Mouse (Mus musculus) testis, adult 2 months (tissue): ENCODE measurements at regions not wholly inside any gene's neighbourhood (a gene's known extent, or its start where the extent isn't known, plus 50 kb on each side); places are given as distances from the start of the nearest gene placed in this dataset.

ENCODE experiments used
- H3K27ac ChIP-seq: fragments of 200-500 bp; 2 replicates; pipeline ENCODE4 v1.5.1; 2012; ENCODE audit warnings: low read depth, low read length; ENCODE audit not compliant: control insufficient read depth, insufficient read depth
- H3K27me3 ChIP-seq: fragments of 200-500 bp; 2 replicates; pipeline ENCODE4 v1.6.1; 2012; ENCODE audit warnings: mild to moderate bottlenecking, low read length, moderate library complexity; ENCODE audit not compliant: control insufficient read depth, insufficient read depth
- H3K36me3 ChIP-seq: fragments of 200-500 bp; 2 replicates; pipeline ENCODE4 v1.6.1; 2012; ENCODE audit warnings: mild to moderate bottlenecking, low read length; ENCODE audit not compliant: control insufficient read depth, insufficient read depth
- H3K4me1 ChIP-seq: fragments of 200-500 bp; 2 replicates; pipeline ENCODE4 v1.6.1; 2012; ENCODE audit warnings: low read length; ENCODE audit not compliant: control insufficient read depth, insufficient read depth
- H3K4me3 ChIP-seq: fragments of 200-500 bp; 2 replicates; pipeline ENCODE4 v1.5.1; 2012; ENCODE audit warnings: low read depth, mild to moderate bottlenecking, low read length, moderate library complexity, mixed read lengths; ENCODE audit not compliant: control insufficient read depth
- CTCF ChIP-seq: fragments of 200-500 bp; IDR thresholded peaks from 2 replicates; pipeline ENCODE4 v1.5.1; 2012; ENCODE audit warnings: low read depth, mild to moderate bottlenecking, inconsistent platforms, low read length, moderate library complexity; ENCODE audit not compliant: control insufficient read depth, insufficient read depth, insufficient replicate concordance
- POLR2A ChIP-seq: fragments of 200-500 bp; IDR thresholded peaks from 2 replicates; pipeline ENCODE4 v1.6.1; 2012; ENCODE audit warnings: low read depth, mild to moderate bottlenecking, inconsistent platforms, low read length, moderate library complexity; ENCODE audit not compliant: control insufficient read depth

GRCm38 (mm10) chr13:110643897-110644213 is 249.0 kb downstream of the Plk2 start:
- Histone ChIP-seq H3K4me3 (no peak overlapping the region), H3K36me3 (no peaks in the 10 kb centered on the region), H3K27ac (no peak overlapping the region), H3K4me1 (no peaks in the 10 kb centered on the region), H3K27me3 (no peaks in the 10 kb centered on the region)
- no peak for TF ChIP-seq POLR2A
- TF ChIP-seq CTCF = no peak

- Histone ChIP-seq H3K4me3 (no peak overlapping the region), H3K36me3 (no peaks in the 10 kb centered on the region), H3K27me3 (no peaks in the 10 kb centered on the region), H3K27ac (no peak overlapping the region), H3K4me1 (no peaks in the 10 kb centered on the region)
- no peak for TF ChIP-seq CTCF
- no peak for TF ChIP-seq POLR2A
These were observed 254.5 kb downstream of the Plk2 start for GRCm38 (mm10) chr13:110649378-110649777.

GRCm38 (mm10) chr13:110649870-110650497 is 255.1 kb downstream of the Plk2 start:
- Histone ChIP-seq H3K4me3 (no peak overlapping the region), H3K4me1 (no peaks in the 10 kb centered on the region), H3K27ac (no peak overlapping the region), H3K36me3 (no peaks in the 10 kb centered on the region), H3K27me3 (no peaks in the 10 kb centered on the region)
- TF ChIP-seq POLR2A (no peak), CTCF (no peak)

GRCm38 (mm10) chr13:110652201-110652600 is 257.4 kb downstream of the Plk2 start:
- H3K27me3 ChIP-seq = no peaks in the 10 kb centered on the region
- TF ChIP-seq CTCF = no peak
- no peak for TF ChIP-seq POLR2A
- H3K36me3 ChIP-seq = no peaks in the 10 kb centered on the region
- H3K4me3 ChIP-seq = no peak overlapping the region
- H3K27ac ChIP-seq = no peak overlapping the region
- no peaks in the 10 kb centered on the region for H3K4me1 ChIP-seq

GRCm38 (mm10) chr13:110665073-110665800 is 270.4 kb downstream of the Plk2 start:
- no peaks in the 10 kb centered on the region for H3K4me1 ChIP-seq
- no peak for TF ChIP-seq CTCF
- TF ChIP-seq POLR2A = no peak
- no peak overlapping the region for H3K4me3 ChIP-seq
- no peaks in the 10 kb centered on the region for H3K27me3 ChIP-seq
- H3K27ac ChIP-seq = no peak overlapping the region
- no peaks in the 10 kb centered on the region for H3K36me3 ChIP-seq

GRCm38 (mm10) chr13:110667276-110667956 is 272.6 kb downstream of the Plk2 start:
- H3K36me3 ChIP-seq = no peaks in the 10 kb centered on the region
- no peaks in the 10 kb centered on the region for H3K27me3 ChIP-seq
- no peaks in the 10 kb centered on the region for H3K4me1 ChIP-seq
- no peak overlapping the region for H3K27ac ChIP-seq
- H3K4me3 ChIP-seq = no peak overlapping the region
- TF ChIP-seq CTCF (no peak), POLR2A (no peak)

- Histone ChIP-seq H3K4me1 (no peaks in the 10 kb centered on the region), H3K4me3 (no peak overlapping the region), H3K27ac (no peak overlapping the region), H3K27me3 (no peaks in the 10 kb centered on the region), H3K36me3 (no peaks in the 10 kb centered on the region)
- no peak for TF ChIP-seq CTCF
- TF ChIP-seq POLR2A = no peak
These were observed 278.7 kb downstream of the Plk2 start for GRCm38 (mm10) chr13:110673536-110673935.
